Mouse (Mus musculus): ENCODE data around the gene Cbfa2t3. TPM values are rescaled to one million over a fixed set of nuclear protein-coding genes. Genes with fewer than 3 reads are reported as not detected.

Gene Cbfa2t3
- 10 to 100 TPM; 21.8 to 22.3 TPM for total RNA-seq (2021)
- 10.2 and 10.9 TPM in 2 replicates for polyA plus RNA-seq (2012; rRNA removed)
- long read RNA-seq, transcript Cbfa2t3-202 (12 exons, 2,867 nt): minor isoform, 8 of 40 reads
- long read RNA-seq, transcript Cbfa2t3-201 (11 exons, 3,161 nt): major isoform, 10 of 40 reads
- long read RNA-seq, partial matches to known transcripts: 8 of 40 reads
- long read RNA-seq, other reads (novel, unspliced or antisense): 14 of 40 reads

DNA sequence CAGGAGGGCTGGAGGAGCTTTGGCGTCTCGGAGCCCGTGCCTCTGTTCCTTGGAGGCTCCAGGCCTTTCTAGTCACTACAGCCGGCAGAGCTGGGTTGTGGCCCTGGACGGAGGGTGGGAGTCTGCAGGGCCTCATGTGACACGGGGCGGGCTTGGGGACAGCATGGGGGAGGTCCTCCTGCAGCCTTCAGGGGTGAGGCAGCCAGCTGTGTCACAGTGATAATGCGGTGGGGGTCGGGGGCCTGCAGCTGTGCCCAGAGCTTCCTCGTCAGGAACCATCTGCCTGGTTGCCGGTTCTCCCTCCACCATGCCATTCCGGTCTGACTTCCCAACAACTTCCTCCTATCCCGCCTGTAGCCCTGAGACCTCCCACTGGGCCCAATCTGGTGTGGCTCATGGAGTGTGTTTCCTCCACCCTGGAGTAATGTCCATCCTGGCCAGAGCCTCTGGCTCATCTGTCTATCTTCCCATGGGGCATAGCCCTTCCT, at the start of gene Cbfa2t3:
Cbfa2t3 (minus strand) TSS at position 105 of the 488 bp plus-strand sequence.
- intact Hi-C loops (cut with DNase I): loop anchor here (5.0 kb wide), 1 partner anchor 77 kb away; the partner anchor contains the start of gene Pabpn1l
- H3K9ac ChIP-seq (ENCODE audit: low read depth, low read length): peak within 1 kb of the TSS; percentile 35
- whole genome bisulfite sequencing: 36% methylated on average over 13 of the region's 13 CpGs

DNA sequence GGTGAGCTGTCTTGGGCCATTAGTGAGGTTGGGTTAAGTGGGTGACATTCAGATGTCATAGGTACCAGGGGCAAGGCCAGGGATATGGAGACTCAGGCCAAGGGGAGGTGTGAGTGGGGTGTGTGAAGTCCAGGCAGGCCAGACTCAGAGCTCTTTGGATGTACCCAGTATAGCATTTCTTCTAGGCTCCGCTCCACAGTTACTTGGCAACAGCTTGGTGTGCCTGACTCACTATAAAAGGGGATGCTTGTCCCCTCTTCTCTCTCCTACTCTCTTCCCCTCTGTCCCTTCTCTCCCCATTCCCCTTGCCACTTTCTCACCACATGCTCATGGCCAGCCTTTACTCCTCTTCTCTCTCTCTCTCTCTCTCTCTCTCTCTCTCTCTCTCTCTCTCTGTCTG, 48.9 kb upstream of the Cbfa2t3 start:
- no peaks in the 10 kb centered on the region for H3K36me3 ChIP-seq (ENCODE audit: control insufficient read depth, insufficient read depth, low read length)
- H3K9ac ChIP-seq (ENCODE audit: low read depth, low read length): no peak overlapping the region
- peaks cover 3% of the 10 kb centered on the region; the same call in 1 of the 2 replicates for H3K27me3 ChIP-seq (ENCODE audit: control insufficient read depth, insufficient read depth, low read length)
- 77% methylated on average over 1 of the region's 1 CpGs for WGBS
- no peaks in the 10 kb centered on the region for H3K4me1 ChIP-seq (ENCODE audit: control insufficient read depth, insufficient read depth, low read length)
- TF ChIP-seq EP300 (IDR thresholded peaks at IDR 0.05; ENCODE audit: insufficient read depth, low read depth, low read length) (no peak), POLR2A (IDR thresholded peaks at IDR 0.05; ENCODE audit: insufficient read depth, low read depth, low read length) (no peak), CTCF (IDR thresholded peaks at IDR 0.05) (no peak)
- DNase-seq: no peak
- H3K4me3 ChIP-seq: no peak overlapping the region
- H3K79me2 ChIP-seq (replicated peaks; ENCODE audit: control insufficient read depth, insufficient read depth, low read length): no peaks in the 10 kb centered on the region
- H3K27ac ChIP-seq: no peak overlapping the region
- intact Hi-C loops (cut with DNase I): no loop called here

More for the DNA sequence above, at the start of gene Cbfa2t3:
- H3K79me2 ChIP-seq (replicated peaks; ENCODE audit: control insufficient read depth, insufficient read depth, low read length): no peaks in the 10 kb centered on the region
- peak; percentile 52 to 68 for DNase-seq
- H3K4me1 ChIP-seq (ENCODE audit: control insufficient read depth, insufficient read depth, low read length): peaks cover 26% of the 10 kb centered on the region
- H3K27me3 ChIP-seq (ENCODE audit: control insufficient read depth, insufficient read depth, low read length): no peaks in the 10 kb centered on the region
- peak within 1 kb of the TSS; percentile 50 for H3K27ac ChIP-seq
- H3K36me3 ChIP-seq (ENCODE audit: control insufficient read depth, insufficient read depth, low read length): no peaks in the 10 kb centered on the region
- H3K4me3 ChIP-seq: 0 out of 2 replicates have a peak within 1 kb of the TSS, but pooled peaks have one; percentile 7
- TF ChIP-seq EP300 (IDR thresholded peaks at IDR 0.05; ENCODE audit: insufficient read depth, low read depth, low read length) (0 out of 2 replicates have a peak, but pooled peaks have one; percentile 29), CTCF (IDR thresholded peaks at IDR 0.05) (no peak), POLR2A (IDR thresholded peaks at IDR 0.05; ENCODE audit: insufficient read depth, low read depth, low read length) (no peak)

DNA sequence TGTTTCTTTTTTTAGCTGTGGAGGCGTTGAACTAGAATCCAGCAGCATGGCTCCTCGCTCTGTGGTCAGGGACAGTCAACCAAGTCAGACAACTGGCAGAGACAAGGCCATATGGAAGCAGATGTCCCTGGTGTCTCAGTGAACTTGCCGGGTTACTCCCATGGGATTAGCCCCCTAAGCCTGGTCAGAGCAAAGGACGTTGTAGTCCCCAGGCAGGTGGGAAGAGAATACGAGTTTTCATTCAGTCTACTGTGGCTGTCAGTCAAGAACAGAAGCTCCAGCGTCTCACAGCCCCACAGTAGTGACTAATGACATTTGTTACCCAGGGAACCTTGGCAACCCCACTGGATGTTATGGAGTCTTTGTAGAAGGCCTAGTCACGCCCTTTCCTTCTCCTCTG, 47.5 kb upstream of the Cbfa2t3 start:
- Histone ChIP-seq H3K27me3 (ENCODE audit: control insufficient read depth, insufficient read depth, low read length) (peaks cover 3% of the 10 kb centered on the region; the same call in 1 of the 2 replicates), H3K36me3 (ENCODE audit: control insufficient read depth, insufficient read depth, low read length) (no peaks in the 10 kb centered on the region), H3K79me2 (replicated peaks; ENCODE audit: control insufficient read depth, insufficient read depth, low read length) (no peaks in the 10 kb centered on the region), H3K4me3 (no peak overlapping the region), H3K27ac (no peak overlapping the region), H3K9ac (ENCODE audit: low read depth, low read length) (no peak overlapping the region), H3K4me1 (ENCODE audit: control insufficient read depth, insufficient read depth, low read length) (no peaks in the 10 kb centered on the region)
- WGBS: 46% methylated on average over 7 of the region's 7 CpGs
- no peak for TF ChIP-seq EP300 (IDR thresholded peaks at IDR 0.05; ENCODE audit: insufficient read depth, low read depth, low read length)
- no peak for TF ChIP-seq CTCF (IDR thresholded peaks at IDR 0.05)
- TF ChIP-seq POLR2A (IDR thresholded peaks at IDR 0.05; ENCODE audit: insufficient read depth, low read depth, low read length): no peak
- intact Hi-C loops (cut with DNase I): no loop called here
- no peak for DNase-seq

DNA sequence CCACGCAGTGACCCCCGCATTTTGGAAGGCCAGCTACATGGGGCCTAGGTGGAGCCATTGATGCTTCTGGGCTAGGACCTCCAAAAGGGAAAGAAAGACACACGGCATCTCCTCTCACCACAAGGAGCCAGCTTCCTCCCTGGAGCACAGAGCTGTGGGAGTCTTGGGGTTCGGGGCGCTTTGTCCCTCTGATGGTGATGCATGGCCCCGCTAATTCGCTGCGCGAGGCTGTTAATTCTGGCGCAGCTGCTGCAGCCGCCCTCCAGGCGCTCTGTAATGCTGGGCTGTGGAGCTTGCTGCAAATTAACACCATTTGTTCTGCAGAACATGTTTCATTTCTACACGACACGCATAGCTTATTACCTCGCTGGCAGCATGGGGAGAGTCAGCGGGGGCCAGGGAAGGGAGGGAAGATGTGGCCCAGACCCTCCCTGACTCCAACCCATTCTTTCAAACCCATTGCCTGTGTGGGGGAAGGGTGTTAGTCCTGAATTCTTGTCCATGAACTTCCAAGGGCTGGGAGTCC, 46.9 kb upstream of the Cbfa2t3 start:
- no peaks in the 10 kb centered on the region for H3K4me1 ChIP-seq (ENCODE audit: control insufficient read depth, insufficient read depth, low read length)
- 42% methylated on average over 16 of the region's 16 CpGs for WGBS
- H3K9ac ChIP-seq (ENCODE audit: low read depth, low read length): no peak overlapping the region
- no peaks in the 10 kb centered on the region for H3K36me3 ChIP-seq (ENCODE audit: control insufficient read depth, insufficient read depth, low read length)
- no peak for TF ChIP-seq POLR2A (IDR thresholded peaks at IDR 0.05; ENCODE audit: insufficient read depth, low read depth, low read length)
- no peak for TF ChIP-seq EP300 (IDR thresholded peaks at IDR 0.05; ENCODE audit: insufficient read depth, low read depth, low read length)
- no peak for TF ChIP-seq CTCF (IDR thresholded peaks at IDR 0.05)
- H3K27ac ChIP-seq: no peak overlapping the region
- intact Hi-C loops (cut with DNase I): no loop called here
- no peak for DNase-seq
- peaks cover 3% of the 10 kb centered on the region; the same call in 1 of the 2 replicates for H3K27me3 ChIP-seq (ENCODE audit: control insufficient read depth, insufficient read depth, low read length)
- no peaks in the 10 kb centered on the region for H3K79me2 ChIP-seq (replicated peaks; ENCODE audit: control insufficient read depth, insufficient read depth, low read length)
- no peak overlapping the region for H3K4me3 ChIP-seq

DNA sequence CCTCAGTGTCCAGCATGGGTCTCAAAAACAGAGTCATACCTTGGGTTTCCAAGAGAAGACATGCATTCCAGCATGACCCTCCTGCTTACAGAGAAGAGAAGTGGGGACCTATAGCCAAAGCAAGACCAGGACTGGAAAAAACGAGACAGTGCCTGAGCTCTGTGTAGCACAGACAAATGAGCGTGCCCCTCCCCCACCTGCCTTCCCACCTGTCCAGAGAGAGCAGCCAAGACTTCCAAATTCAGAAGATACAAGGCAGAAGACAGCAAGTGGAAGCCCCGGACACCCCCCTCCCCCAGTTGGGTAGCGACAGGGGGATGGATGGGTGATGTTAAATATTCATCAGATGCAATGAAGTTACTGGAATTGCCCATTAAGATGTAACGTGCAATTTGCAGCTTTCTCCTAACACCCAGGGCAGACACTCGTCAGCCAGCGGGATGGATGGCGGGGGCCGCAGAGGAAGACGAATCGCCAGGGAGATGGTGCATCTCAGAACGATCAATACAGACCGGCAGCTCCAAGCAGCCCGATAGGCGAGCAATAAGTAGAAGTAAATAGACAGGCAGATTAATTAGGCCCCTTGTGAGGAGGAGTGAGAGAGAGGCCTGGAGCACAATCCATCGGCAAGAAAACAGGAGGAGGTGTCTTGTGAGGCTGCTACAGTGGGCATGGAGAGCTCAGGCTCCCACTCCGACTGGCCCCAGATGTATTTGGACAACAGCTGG, 46.3 kb upstream of the Cbfa2t3 start:
- TF ChIP-seq POLR2A (IDR thresholded peaks at IDR 0.05; ENCODE audit: insufficient read depth, low read depth, low read length) (no peak), CTCF (IDR thresholded peaks at IDR 0.05) (no peak), EP300 (IDR thresholded peaks at IDR 0.05; ENCODE audit: insufficient read depth, low read depth, low read length) (no peak)
- intact Hi-C loops (cut with DNase I): no loop called here
- H3K27me3 ChIP-seq (ENCODE audit: control insufficient read depth, insufficient read depth, low read length): peaks cover 3% of the 10 kb centered on the region; the same call in 1 of the 2 replicates

More for the DNA sequence above, 46.3 kb upstream of the Cbfa2t3 start:
- Histone ChIP-seq H3K4me3 (no peak overlapping the region), H3K4me1 (ENCODE audit: control insufficient read depth, insufficient read depth, low read length) (no peaks in the 10 kb centered on the region), H3K9ac (ENCODE audit: low read depth, low read length) (no peak overlapping the region), H3K36me3 (ENCODE audit: control insufficient read depth, insufficient read depth, low read length) (no peaks in the 10 kb centered on the region), H3K27ac (no peak overlapping the region), H3K79me2 (replicated peaks; ENCODE audit: control insufficient read depth, insufficient read depth, low read length) (no peaks in the 10 kb centered on the region)
- 47% methylated on average over 17 of the region's 17 CpGs for WGBS
- no peak for DNase-seq
